In the genomic region with DNA sequence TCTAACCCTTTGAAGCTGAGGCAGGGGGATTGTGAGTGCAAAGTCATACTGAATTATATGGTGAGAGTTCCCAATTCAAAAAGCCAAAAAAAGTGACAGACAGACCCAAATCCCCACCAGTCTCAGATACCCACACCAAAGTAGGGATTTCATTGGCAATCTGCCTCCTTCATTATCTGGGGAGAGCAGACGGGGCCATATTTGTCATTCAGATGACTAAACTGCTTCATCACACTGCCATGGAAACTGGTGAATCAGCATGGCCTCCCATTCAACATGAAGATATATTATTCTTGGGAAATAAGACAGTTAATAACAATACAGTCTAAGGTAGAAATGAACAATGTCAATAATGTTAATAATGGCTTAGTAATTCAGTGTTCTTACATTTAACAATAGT, we compare ENCODE assay signal across 34 mouse cellular contexts. TPM values are rescaled to one million over a fixed set of nuclear protein-coding genes. Genes with fewer than 3 reads are reported as not detected.
A peak's percentile ranks its signal among the peaks of the same experiment; 100 is the strongest.
DNase-seq lines count a peak whose midpoint lies in the region; ATAC-seq and TF ChIP-seq lines count a peak whose summit lies in the region.
"Had no signal": no experiment of that assay in that cellular context is flagged by ENCODE, and none has a peak within 500 bp of the region (broad histone marks: within the 10 kb centered on the region; RNA-seq: fewer than 3 reads in every experiment).

No protein-coding gene starts in this region.

- no peak overlapping the region for H3K9ac ChIP-seq in forebrain, embryonic 14.5 days (ENCODE audit: low read length)
- H3K9ac ChIP-seq in forebrain, embryonic 16.5 days (replicated peaks; ENCODE audit: low read depth, low read length): no peak overlapping the region
- no peak overlapping the region for H3K9ac ChIP-seq in midbrain, postnatal 0 days (replicated peaks; ENCODE audit: low read length, poor library complexity, severe bottlenecking)
- no peak overlapping the region for H3K9ac ChIP-seq in midbrain, embryonic 16.5 days (ENCODE audit: low read depth, low read length)
- H3K9ac ChIP-seq: hindbrain, embryonic 13.5 days; limb, embryonic 15.5 days; liver, embryonic 14.5 days; lung, embryonic 14.5 days; neural tube, embryonic 13.5 days had no signal

- no peak for ATAC-seq in forebrain, embryonic 14.5 days
- ATAC-seq in forebrain, embryonic 16.5 days: no peak
- ATAC-seq in midbrain, postnatal 0 days (ENCODE audit: low FRiP score): no peak
- no peak for ATAC-seq in midbrain, embryonic 16.5 days
- ATAC-seq: intestine, embryonic 16.5 days had no signal

- H3K4me3 ChIP-seq in forebrain, embryonic 14.5 days (ENCODE audit: low read depth, low read length): no peak overlapping the region
- H3K4me3 ChIP-seq in forebrain, embryonic 16.5 days (replicated peaks; ENCODE audit: low read length): no peak overlapping the region
- no peak overlapping the region for H3K4me3 ChIP-seq in midbrain, postnatal 0 days (ENCODE audit: low read depth, low read length)
- no peak overlapping the region for H3K4me3 ChIP-seq in midbrain, embryonic 16.5 days (ENCODE audit: low read depth, low read length)
- H3K4me3 ChIP-seq: forebrain, embryonic 10.5 days; gastrocnemius, adult 2 months; hindbrain, embryonic 13.5 days; limb, embryonic 15.5 days; myocyte; neural tube, embryonic 13.5 days had no signal

- no peaks in the 10 kb centered on the region for H3K27me3 ChIP-seq in forebrain, embryonic 14.5 days (replicated peaks; ENCODE audit: control insufficient read depth, insufficient read depth, low read length)
- H3K27me3 ChIP-seq in forebrain, embryonic 16.5 days (replicated peaks; ENCODE audit: control insufficient read depth, insufficient read depth, low read length): no peaks in the 10 kb centered on the region
- H3K27me3 ChIP-seq in midbrain, postnatal 0 days (ENCODE audit: insufficient read depth, low read length): no peaks in the 10 kb centered on the region
- H3K27me3 ChIP-seq in midbrain, embryonic 16.5 days (ENCODE audit: control insufficient read depth, insufficient read depth, low read depth, low read length): no peaks in the 10 kb centered on the region
- H3K27me3 ChIP-seq: hindbrain, embryonic 13.5 days; limb, embryonic 15.5 days; neural tube, embryonic 13.5 days had no signal

- H3K4me1 ChIP-seq in forebrain, embryonic 14.5 days (ENCODE audit: control insufficient read depth, insufficient read depth, low read length): no peaks in the 10 kb centered on the region
- H3K4me1 ChIP-seq in forebrain, embryonic 16.5 days (replicated peaks; ENCODE audit: control insufficient read depth, insufficient read depth, low read length): no peaks in the 10 kb centered on the region
- H3K4me1 ChIP-seq in midbrain, postnatal 0 days (ENCODE audit: insufficient read depth, low read length): no peaks in the 10 kb centered on the region
- H3K4me1 ChIP-seq in midbrain, embryonic 16.5 days (ENCODE audit: control insufficient read depth, insufficient read depth, low read length): no peaks in the 10 kb centered on the region
- H3K4me1 ChIP-seq: forebrain, embryonic 10.5 days; hindbrain, embryonic 13.5 days; limb, embryonic 15.5 days; neural tube, embryonic 13.5 days had no signal

- WGBS in forebrain, embryonic 14.5 days: 17% methylated on average over 1 of the region's 1 CpGs
- 34% methylated on average over 1 of the region's 1 CpGs for WGBS in forebrain, embryonic 16.5 days
- WGBS in midbrain, postnatal 0 days: 23% methylated on average over 1 of the region's 1 CpGs
- WGBS in midbrain, embryonic 16.5 days: 27% methylated on average over 1 of the region's 1 CpGs

- H3K4me2 ChIP-seq in forebrain, embryonic 14.5 days (ENCODE audit: low read length): no peak overlapping the region
- no peak overlapping the region for H3K4me2 ChIP-seq in forebrain, embryonic 16.5 days (ENCODE audit: low read length)
- H3K4me2 ChIP-seq in midbrain, postnatal 0 days (ENCODE audit: low read depth, low read length, poor library complexity, severe bottlenecking): no peak overlapping the region
- H3K4me2 ChIP-seq in midbrain, embryonic 16.5 days (ENCODE audit: low read length): no peak overlapping the region
- H3K4me2 ChIP-seq: hindbrain, embryonic 13.5 days; limb, embryonic 15.5 days; lung, embryonic 14.5 days; neural tube, embryonic 13.5 days had no signal

- H3K9me3 ChIP-seq in forebrain, embryonic 14.5 days (replicated peaks; ENCODE audit: control insufficient read depth, low read length): no peaks in the 10 kb centered on the region
- H3K9me3 ChIP-seq in forebrain, embryonic 16.5 days (ENCODE audit: control insufficient read depth, low read length): no peaks in the 10 kb centered on the region
- H3K9me3 ChIP-seq in midbrain, postnatal 0 days (ENCODE audit: low read length): no peaks in the 10 kb centered on the region
- H3K9me3 ChIP-seq in midbrain, embryonic 16.5 days (replicated peaks; ENCODE audit: control insufficient read depth, low read length, poor library complexity, severe bottlenecking): no peaks in the 10 kb centered on the region
- H3K9me3 ChIP-seq: forebrain, embryonic 10.5 days; hindbrain, embryonic 13.5 days; limb, embryonic 15.5 days; neural tube, embryonic 13.5 days had no signal

- peak; percentile 7 for DNase-seq in forebrain, embryonic 14.5 days (ENCODE audit: low spot score)
- peak; percentile 29 for DNase-seq in midbrain, postnatal 0 days (ENCODE audit: low spot score)
- DNase-seq in adrenal gland, postnatal 36 days: peak; percentile 53 to 58
- DNase-seq in lung, postnatal 25 days (ENCODE audit: low spot score): no peak
- no peak for DNase-seq in spleen, adult 12 weeks (ENCODE audit: low spot score)
- no peak for DNase-seq in testis, postnatal 14 days (ENCODE audit: low spot score)
- DNase-seq: cerebellum, adult 9-11 months; gastrocnemius, adult 2 months; heart, postnatal 36 days; kidney, adult 9 months; kidney, postnatal 14 days; left cerebral cortex, postnatal 4 days; lung, embryonic 14.5 days; lung, postnatal 36 days; thymus, postnatal 25 days had no signal

- no peak overlapping the region for H3K27ac ChIP-seq in forebrain, embryonic 14.5 days (ENCODE audit: low read depth, low read length)
- no peak overlapping the region for H3K27ac ChIP-seq in forebrain, embryonic 16.5 days (ENCODE audit: low read length)
- no peak overlapping the region for H3K27ac ChIP-seq in midbrain, postnatal 0 days (ENCODE audit: low read depth, low read length)
- no peak overlapping the region for H3K27ac ChIP-seq in midbrain, embryonic 16.5 days (ENCODE audit: low read length)
- H3K27ac ChIP-seq: forebrain, embryonic 10.5 days; gastrocnemius, adult 2 months; hindbrain, embryonic 13.5 days; limb, embryonic 15.5 days; liver, embryonic 14.5 days; neural tube, embryonic 13.5 days had no signal

- no peak for TF ChIP-seq CTCF in midbrain, postnatal 0 days (IDR thresholded peaks at IDR 0.05)

- H3K36me3 ChIP-seq in forebrain, embryonic 14.5 days (ENCODE audit: control insufficient read depth, insufficient read depth, low read length): no peaks in the 10 kb centered on the region
- H3K36me3 ChIP-seq in forebrain, embryonic 16.5 days (ENCODE audit: control insufficient read depth, insufficient read depth): no peaks in the 10 kb centered on the region
- H3K36me3 ChIP-seq in midbrain, postnatal 0 days (ENCODE audit: insufficient read depth, low read length): no peaks in the 10 kb centered on the region
- H3K36me3 ChIP-seq in midbrain, embryonic 16.5 days (ENCODE audit: control insufficient read depth, insufficient read depth, low read length): no peaks in the 10 kb centered on the region
- H3K36me3 ChIP-seq: forebrain, embryonic 10.5 days; hindbrain, embryonic 13.5 days; limb, embryonic 15.5 days; neural tube, embryonic 13.5 days had no signal

RNA-seq across cellular contexts. Expression of a gene that starts 7.9 kb away (rescaled TPM):
- polyA plus RNA-seq in forebrain, embryonic 14.5 days (2014; fragmentation: Nextera tagmentation; extraction: Ambion mirVana): 311 and 362 TPM in 2 replicates
- 261 and 274 TPM in 2 replicates for polyA plus RNA-seq in forebrain, embryonic 16.5 days (2015; fragmentation: Nextera tagmentation; extraction: Ambion mirVana)
- 96.5 and 122 TPM in 2 replicates for total RNA-seq in midbrain, postnatal 0 days (2014; rRNA removed)
- polyA plus RNA-seq in midbrain, postnatal 0 days (2015; fragmentation: Nextera tagmentation; extraction: Ambion mirVana): 352 and 374 TPM in 2 replicates
- 289 and 307 TPM in 2 replicates for polyA plus RNA-seq in midbrain, embryonic 16.5 days (2015; fragmentation: Nextera tagmentation; extraction: Ambion mirVana)
- total RNA-seq in adrenal gland, postnatal 36 days (2021): 100 to 1,000 TPM; 327 to 337 TPM

RNA-seq across cellular contexts. Expression of a gene that starts 44.8 kb away (rescaled TPM):
- polyA plus RNA-seq in forebrain, embryonic 14.5 days (2014; fragmentation: Nextera tagmentation; extraction: Ambion mirVana): not detected in 2 replicates
- polyA plus RNA-seq in forebrain, embryonic 16.5 days (2015; fragmentation: Nextera tagmentation; extraction: Ambion mirVana): not detected in 2 replicates
- total RNA-seq in midbrain, postnatal 0 days (2014; rRNA removed): not detected in 2 replicates
- not detected in 2 replicates for polyA plus RNA-seq in midbrain, postnatal 0 days (2015; fragmentation: Nextera tagmentation; extraction: Ambion mirVana)
- not detected in 2 replicates for polyA plus RNA-seq in midbrain, embryonic 16.5 days (2015; fragmentation: Nextera tagmentation; extraction: Ambion mirVana)
- total RNA-seq in adrenal gland, postnatal 36 days (2021): not detected
- total RNA-seq: gastrocnemius, adult 2 months; gastrocnemius, postnatal 4 days; heart, adult 8-10 months; heart, postnatal 36 days; layer of hippocampus, adult 18-20 months; layer of hippocampus, postnatal 14 days; left cerebral cortex, adult 8-10 months; left cerebral cortex, postnatal 4 days had no signal
- polyA plus RNA-seq: C2C12; embryonic facial prominence, embryonic 11.5 days; forebrain, embryonic 10.5 days; frontal cortex, adult 2 months; heart, embryonic 14.5 days; hindbrain, embryonic 13.5 days; intestine, embryonic 16.5 days; limb, embryonic 15.5 days; liver, embryonic 14.5 days; lung, embryonic 14.5 days; myocyte; neural tube, embryonic 13.5 days; stomach, embryonic 14.5 days had no signal

RNA-seq across cellular contexts. Expression of a gene that starts 48.0 kb away (rescaled TPM):
- not detected in 2 replicates for polyA plus RNA-seq in forebrain, embryonic 14.5 days (2014; fragmentation: Nextera tagmentation; extraction: Ambion mirVana)
- not detected in 2 replicates for polyA plus RNA-seq in forebrain, embryonic 16.5 days (2015; fragmentation: Nextera tagmentation; extraction: Ambion mirVana)
- total RNA-seq in midbrain, postnatal 0 days (2014; rRNA removed): 0.27 TPM in 1 of 2 replicates, not detected in the other
- 0.10 and 0.18 TPM in 2 replicates for polyA plus RNA-seq in midbrain, postnatal 0 days (2015; fragmentation: Nextera tagmentation; extraction: Ambion mirVana)
- polyA plus RNA-seq in midbrain, embryonic 16.5 days (2015; fragmentation: Nextera tagmentation; extraction: Ambion mirVana): 0.11 TPM in 1 of 2 replicates, not detected in the other
- 10 to 100 TPM in 1 of 2 experiments, 1 to 10 TPM in 1; 9.8 to 15.0 TPM for total RNA-seq in adrenal gland, postnatal 36 days (2021)
- total RNA-seq: gastrocnemius, postnatal 4 days; left cerebral cortex, postnatal 4 days had no signal
- polyA plus RNA-seq: forebrain, embryonic 10.5 days had no signal

Comparison
In these comparisons a context has a peak if more than half of its experiments do, and no peak if none do; other contexts are left out.
1. DNase-seq: peak in forebrain, embryonic 14.5 days (single experiment), midbrain, postnatal 0 days (single experiment) and adrenal gland, postnatal 36 days (2 of 2); none in lung, postnatal 25 days (single experiment), spleen, adult 12 weeks (single experiment) and testis, postnatal 14 days (single experiment).